Mouse (Mus musculus): ENCODE measurements around the gene Ptch2. TPM values are rescaled to one million over a fixed set of nuclear protein-coding genes. Genes with fewer than 3 reads are reported as not detected.

The Ptch2 gene
- polyA plus RNA-seq, 1 experiment = 31.2 TPM

GRCm38 (mm10) chr4:117145248-117145647 lies 49.4 kb downstream of the Ptch2 start:
- H3K27ac ChIP-seq (ENCODE audit: control insufficient read depth, insufficient read depth, low read depth, low read length) = no peak overlapping the region
- H3K27me3 ChIP-seq (ENCODE audit: control insufficient read depth, insufficient read depth, low read length) = no peaks in the 10 kb centered on the region
- H3K4me3 ChIP-seq (ENCODE audit: control insufficient read depth, low read depth, low read length) = no peak overlapping the region
- no peaks in the 10 kb centered on the region for H3K36me3 ChIP-seq (ENCODE audit: control insufficient read depth, insufficient read depth, low read length)
- TF ChIP-seq CTCF (IDR thresholded peaks at IDR 0.05; ENCODE audit: control insufficient read depth, insufficient read depth, insufficient replicate concordance, low read depth, low read length) = no peak
- no peak for TF ChIP-seq POLR2A (IDR thresholded peaks at IDR 0.05; ENCODE audit: control insufficient read depth, low read depth, low read length)
- H3K4me1 ChIP-seq (ENCODE audit: control insufficient read depth, insufficient read depth, low read length) = peaks cover 12% of the 10 kb centered on the region

- Histone ChIP-seq H3K27me3 (ENCODE audit: control insufficient read depth, insufficient read depth, low read length) (no peaks in the 10 kb centered on the region), H3K36me3 (ENCODE audit: control insufficient read depth, insufficient read depth, low read length) (no peaks in the 10 kb centered on the region), H3K4me1 (ENCODE audit: control insufficient read depth, insufficient read depth, low read length) (peaks cover 12% of the 10 kb centered on the region), H3K27ac (ENCODE audit: control insufficient read depth, insufficient read depth, low read depth, low read length) (no peak overlapping the region), H3K4me3 (ENCODE audit: control insufficient read depth, low read depth, low read length) (peak overlapping the region; percentile 73)
- TF ChIP-seq POLR2A (IDR thresholded peaks at IDR 0.05; ENCODE audit: control insufficient read depth, low read depth, low read length) = no peak
- peak; percentile 89 for TF ChIP-seq CTCF (IDR thresholded peaks at IDR 0.05; ENCODE audit: control insufficient read depth, insufficient read depth, insufficient replicate concordance, low read depth, low read length)
Measured at GRCm38 (mm10) chr4:117146176-117146575, 50.3 kb downstream of the Ptch2 start.

GRCm38 (mm10) chr4:117148047-117148713 lies 52.3 kb downstream of the Ptch2 start:
- no peaks in the 10 kb centered on the region; the same call in 1 of the 2 replicates for H3K36me3 ChIP-seq (ENCODE audit: control insufficient read depth, insufficient read depth, low read length)
- H3K27ac ChIP-seq (ENCODE audit: control insufficient read depth, insufficient read depth, low read depth, low read length) = no peak overlapping the region
- H3K27me3 ChIP-seq (ENCODE audit: control insufficient read depth, insufficient read depth, low read length) = no peaks in the 10 kb centered on the region
- H3K4me3 ChIP-seq (ENCODE audit: control insufficient read depth, low read depth, low read length) = no peak overlapping the region
- peaks cover 12% of the 10 kb centered on the region for H3K4me1 ChIP-seq (ENCODE audit: control insufficient read depth, insufficient read depth, low read length)
- TF ChIP-seq POLR2A (IDR thresholded peaks at IDR 0.05; ENCODE audit: control insufficient read depth, low read depth, low read length) (no peak), CTCF (IDR thresholded peaks at IDR 0.05; ENCODE audit: control insufficient read depth, insufficient read depth, insufficient replicate concordance, low read depth, low read length) (no peak)

GRCm38 (mm10) chr4:117148815-117149214 lies 52.9 kb downstream of the Ptch2 start:
- TF ChIP-seq CTCF (IDR thresholded peaks at IDR 0.05; ENCODE audit: control insufficient read depth, insufficient read depth, insufficient replicate concordance, low read depth, low read length) = no peak
- no peak for TF ChIP-seq POLR2A (IDR thresholded peaks at IDR 0.05; ENCODE audit: control insufficient read depth, low read depth, low read length)
- Histone ChIP-seq H3K27ac (ENCODE audit: control insufficient read depth, insufficient read depth, low read depth, low read length) (no peak overlapping the region), H3K4me3 (ENCODE audit: control insufficient read depth, low read depth, low read length) (peak overlapping the region; percentile 6; the same call in 1 of the 2 replicates), H3K27me3 (ENCODE audit: control insufficient read depth, insufficient read depth, low read length) (no peaks in the 10 kb centered on the region), H3K4me1 (ENCODE audit: control insufficient read depth, insufficient read depth, low read length) (peaks cover 12% of the 10 kb centered on the region), H3K36me3 (ENCODE audit: control insufficient read depth, insufficient read depth, low read length) (no peaks in the 10 kb centered on the region; the same call in 1 of the 2 replicates)

- no peaks in the 10 kb centered on the region; the same call in 1 of the 2 replicates for H3K36me3 ChIP-seq (ENCODE audit: control insufficient read depth, insufficient read depth, low read length)
- no peak overlapping the region for H3K27ac ChIP-seq (ENCODE audit: control insufficient read depth, insufficient read depth, low read depth, low read length)
- no peak overlapping the region for H3K4me3 ChIP-seq (ENCODE audit: control insufficient read depth, low read depth, low read length)
- peaks cover 12% of the 10 kb centered on the region for H3K4me1 ChIP-seq (ENCODE audit: control insufficient read depth, insufficient read depth, low read length)
- H3K27me3 ChIP-seq (ENCODE audit: control insufficient read depth, insufficient read depth, low read length) = no peaks in the 10 kb centered on the region
- TF ChIP-seq CTCF (IDR thresholded peaks at IDR 0.05; ENCODE audit: control insufficient read depth, insufficient read depth, insufficient replicate concordance, low read depth, low read length) (no peak), POLR2A (IDR thresholded peaks at IDR 0.05; ENCODE audit: control insufficient read depth, low read depth, low read length) (no peak)
Measured at GRCm38 (mm10) chr4:117149291-117150211, 53.7 kb downstream of the Ptch2 start.

- Histone ChIP-seq H3K27me3 (ENCODE audit: control insufficient read depth, insufficient read depth, low read length) (no peaks in the 10 kb centered on the region), H3K36me3 (ENCODE audit: control insufficient read depth, insufficient read depth, low read length) (no peaks in the 10 kb centered on the region; the same call in 1 of the 2 replicates), H3K4me3 (ENCODE audit: control insufficient read depth, low read depth, low read length) (no peak overlapping the region), H3K27ac (ENCODE audit: control insufficient read depth, insufficient read depth, low read depth, low read length) (no peak overlapping the region), H3K4me1 (ENCODE audit: control insufficient read depth, insufficient read depth, low read length) (peaks cover 12% of the 10 kb centered on the region)
- TF ChIP-seq POLR2A (IDR thresholded peaks at IDR 0.05; ENCODE audit: control insufficient read depth, low read depth, low read length) = no peak
- TF ChIP-seq CTCF (IDR thresholded peaks at IDR 0.05; ENCODE audit: control insufficient read depth, insufficient read depth, insufficient replicate concordance, low read depth, low read length) = no peak
Measured at GRCm38 (mm10) chr4:117150212-117150733, 54.4 kb downstream of the Ptch2 start.

- H3K36me3 ChIP-seq (ENCODE audit: control insufficient read depth, insufficient read depth, low read length) = no peaks in the 10 kb centered on the region; the same call in 1 of the 2 replicates
- H3K4me3 ChIP-seq (ENCODE audit: control insufficient read depth, low read depth, low read length) = no peak overlapping the region
- H3K27ac ChIP-seq (ENCODE audit: control insufficient read depth, insufficient read depth, low read depth, low read length) = no peak overlapping the region
- H3K27me3 ChIP-seq (ENCODE audit: control insufficient read depth, insufficient read depth, low read length) = no peaks in the 10 kb centered on the region
- peaks cover 5% of the 10 kb centered on the region for H3K4me1 ChIP-seq (ENCODE audit: control insufficient read depth, insufficient read depth, low read length)
- no peak for TF ChIP-seq CTCF (IDR thresholded peaks at IDR 0.05; ENCODE audit: control insufficient read depth, insufficient read depth, insufficient replicate concordance, low read depth, low read length)
- no peak for TF ChIP-seq POLR2A (IDR thresholded peaks at IDR 0.05; ENCODE audit: control insufficient read depth, low read depth, low read length)
Measured at GRCm38 (mm10) chr4:117151416-117151815, 55.5 kb downstream of the Ptch2 start.

Data from testis, adult 2 months (tissue).